Mouse (Mus musculus): ENCODE data around the gene Gm8653.
"Not testable (repeated sequence)": the region's sequence is repeated elsewhere in the genome, so short reads cannot be mapped to it uniquely, and the experiment has no call there.

The Gm8653 gene

DNA sequence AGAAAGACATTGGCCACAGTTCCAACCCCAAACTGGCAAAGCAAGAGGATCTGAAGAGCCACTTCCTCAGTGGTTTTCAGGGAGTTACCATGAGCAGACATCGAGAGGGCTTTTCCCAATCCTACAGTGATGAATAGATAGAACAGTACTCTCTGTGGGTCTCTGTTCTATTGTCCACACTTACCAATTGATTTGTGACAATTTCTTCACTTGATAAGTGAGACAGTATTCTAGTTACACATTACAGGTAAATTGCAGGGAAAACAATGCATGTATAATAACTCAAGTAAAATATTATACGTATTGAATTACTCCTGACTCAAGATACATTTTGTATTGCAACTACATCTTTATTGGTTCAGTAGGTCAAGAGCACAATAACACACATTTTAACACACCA, at the start of gene Gm8653:
Gene Gm8653, minus strand, starts transcription at position 101 of the 400 bp plus-strand sequence.
- DNase-seq (ENCODE audit: low spot score in 2 of 2) = not testable (repeated sequence)

DNA sequence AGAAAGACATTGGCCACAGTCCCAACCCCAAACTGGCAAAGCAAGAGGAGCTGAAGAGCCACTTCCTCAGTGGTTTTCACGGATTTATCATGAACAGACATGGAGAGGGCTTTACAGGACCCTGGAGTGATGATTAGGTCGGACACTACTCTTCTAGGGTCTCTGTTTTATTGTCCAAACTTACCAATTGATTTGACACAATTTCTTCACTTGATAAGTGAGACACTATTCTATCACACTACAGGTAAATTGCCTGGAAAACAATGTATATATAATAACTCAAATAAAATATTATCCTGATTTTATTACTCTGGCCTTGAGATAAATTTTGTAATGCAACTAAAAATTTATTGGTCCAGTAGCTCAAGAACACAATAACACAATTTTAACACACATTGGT, 28.3 kb upstream of the Gm8653 start, which contains the start of gene Gm8453:
Gene Gm8453, minus strand, starts transcription at position 101 of the 400 bp plus-strand sequence.
- DNase-seq (ENCODE audit: low spot score in 2 of 2) = not testable (repeated sequence)

DNA sequence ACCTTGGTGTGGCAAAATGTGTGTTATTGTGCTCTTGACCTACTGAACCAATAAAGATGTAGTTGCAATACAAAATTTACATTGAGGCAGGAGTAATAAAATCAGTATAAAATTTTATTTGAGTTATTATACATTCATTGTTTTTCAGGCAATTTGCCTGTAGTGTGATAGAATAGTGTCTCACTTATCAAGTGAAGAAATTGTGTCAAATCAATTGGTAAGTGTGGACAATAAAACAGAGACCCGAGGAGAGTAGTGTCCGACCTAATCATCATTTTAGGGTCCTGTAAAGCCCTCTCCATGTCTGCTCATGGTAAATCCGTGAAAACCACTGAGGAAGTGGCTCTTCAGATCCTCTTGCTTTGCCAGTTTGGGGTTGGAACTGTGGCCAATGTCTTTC, 12.0 kb downstream of the Gm8653 start, which contains the start of gene Vmn1r143:
Gene Vmn1r143, plus strand, starts transcription at position 301 of the 400 bp plus-strand sequence.
- DNase-seq (ENCODE audit: low spot score in 2 of 2) = not testable (repeated sequence)

DNA sequence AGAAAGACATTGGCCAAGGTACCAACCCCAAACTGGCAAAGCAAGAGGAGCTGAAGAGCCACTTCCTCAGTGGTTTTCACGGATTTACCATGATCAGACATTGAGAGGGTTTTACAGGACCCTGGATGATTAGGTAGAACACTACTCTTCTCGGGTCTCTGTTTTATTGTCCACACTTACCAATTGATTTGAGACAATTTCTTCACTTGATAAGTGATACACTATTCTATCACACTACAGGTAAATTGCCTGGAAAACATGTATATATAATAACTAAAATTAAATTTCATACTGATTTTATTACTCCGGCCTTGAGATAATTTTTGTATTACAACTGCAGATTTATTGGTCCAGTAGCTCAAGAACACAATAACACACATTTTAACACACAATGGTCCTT, 37.1 kb downstream of the Gm8653 start, which contains the start of gene Vmn1r142:
Gene Vmn1r142, minus strand, starts transcription at position 101 of the 400 bp plus-strand sequence.
- DNase-seq (ENCODE audit: low spot score in 2 of 2) = not testable (repeated sequence)
